Mouse (Mus musculus) heart, postnatal 36 days (tissue): ENCODE results near the gene Serpinb6a. TPM values are rescaled to one million over a fixed set of nuclear protein-coding genes. Genes with fewer than 3 reads are reported as not detected.

Source experiments
- DNase-seq, 2 experiments: peaks; one replicate each; pipeline ENCODE4 v3.0.0; 2021 to 2022
- intact Hi-C: fragments of 180-260 bp; cut with DNase I; formaldehyde crosslinking; loops from one replicate; pipeline ENCODE4 v1.15.1; 2025
- total RNA-seq, 2 experiments: library from RNA; stranded (reverse); gene quantifications; 2 replicates each; pipeline ENCODE4 v1.2.3; 2021

The Serpinb6a gene
- total RNA-seq, 2 experiments from 2014 or later: 106 to 112 TPM

GRCm38 (mm10) chr13:33930281-33930680, 72.3 kb downstream of the Serpinb6a start:
- DNase-seq: no peak
- intact Hi-C loops: loop anchor here (10.0 kb wide), 1 partner anchor 945 kb away; the partner anchor contains the start of gene Prpf4b

DNA sequence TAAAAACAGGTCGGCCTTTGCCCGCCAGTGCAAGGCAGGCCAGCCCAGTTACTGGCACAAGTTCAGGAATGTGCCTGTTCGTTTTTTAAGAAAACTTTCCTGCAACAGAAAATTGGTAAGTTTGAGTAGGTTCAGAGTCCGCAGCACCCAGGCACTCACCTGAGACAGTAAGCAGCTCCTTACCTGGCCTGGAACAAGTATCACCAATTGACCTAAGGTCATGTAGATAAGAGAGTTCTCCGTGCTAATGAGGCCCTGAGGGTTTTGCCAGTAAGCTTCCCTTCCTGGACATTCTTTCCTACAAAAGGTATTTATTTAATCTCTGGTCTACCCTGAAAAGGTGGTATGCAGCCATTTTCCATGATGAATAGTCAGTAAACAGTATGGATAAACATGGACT, 80.9 kb downstream of the Serpinb6a start:
- no peak for DNase-seq
- intact Hi-C loops: no loop called here

DNA sequence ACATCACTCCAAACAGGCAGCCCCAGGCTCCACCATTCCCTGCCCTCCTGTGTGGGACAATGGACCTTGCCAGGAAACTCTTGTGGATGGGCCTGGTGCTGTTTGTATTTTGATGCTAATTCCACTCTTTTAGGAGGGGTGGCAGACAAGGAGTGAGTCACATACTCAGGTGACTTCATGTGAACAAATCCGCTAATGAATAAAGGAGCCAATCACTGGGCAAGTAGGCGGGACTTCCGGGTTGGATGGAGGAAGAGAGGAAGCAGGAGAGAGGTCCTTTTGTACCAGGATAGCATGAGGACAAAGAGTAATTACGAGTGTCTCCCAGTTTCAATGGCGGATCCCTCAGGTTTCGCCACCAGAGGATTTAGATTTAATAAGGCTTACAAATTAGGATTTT, 81.6 kb downstream of the Serpinb6a start:
- intact Hi-C loops: no loop called here
- DNase-seq: no peak

- no peak for DNase-seq
- intact Hi-C loops: no loop called here
Observed at GRCm38 (mm10) chr13:33906821-33907220, 95.8 kb downstream of the Serpinb6a start.

- intact Hi-C loops: no loop called here
Observed at GRCm38 (mm10) chr13:33905176-33905954, 97.2 kb downstream of the Serpinb6a start, which contains the start of gene Serpinb6c. Gene Serpinb6c (minus strand): TSS chr13:33905708.

DNA sequence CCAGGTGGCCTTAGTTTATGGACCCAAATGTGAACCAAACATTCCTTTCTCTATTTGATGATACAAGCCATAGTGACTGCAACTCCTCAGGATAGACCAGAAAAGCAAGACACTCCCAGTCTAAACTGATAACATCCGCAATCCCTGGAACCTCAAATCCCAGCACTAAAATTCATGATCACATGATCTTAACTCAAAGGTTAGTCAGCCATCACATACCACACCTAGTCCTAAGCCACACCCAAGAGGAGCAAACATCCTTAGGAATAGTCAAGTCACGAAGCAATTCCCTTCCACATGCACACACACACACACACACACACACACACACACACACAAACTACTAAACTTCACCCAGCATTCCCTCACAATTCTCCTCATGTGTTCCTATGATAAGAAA, 99.3 kb downstream of the Serpinb6a start:
- intact Hi-C loops: no loop called here
- no peak for DNase-seq

More at GRCm38 (mm10) chr13:33905176-33905954, 97.2 kb downstream of the Serpinb6a start, which contains the start of gene Serpinb6c:
- DNase-seq: no peak

DNA sequence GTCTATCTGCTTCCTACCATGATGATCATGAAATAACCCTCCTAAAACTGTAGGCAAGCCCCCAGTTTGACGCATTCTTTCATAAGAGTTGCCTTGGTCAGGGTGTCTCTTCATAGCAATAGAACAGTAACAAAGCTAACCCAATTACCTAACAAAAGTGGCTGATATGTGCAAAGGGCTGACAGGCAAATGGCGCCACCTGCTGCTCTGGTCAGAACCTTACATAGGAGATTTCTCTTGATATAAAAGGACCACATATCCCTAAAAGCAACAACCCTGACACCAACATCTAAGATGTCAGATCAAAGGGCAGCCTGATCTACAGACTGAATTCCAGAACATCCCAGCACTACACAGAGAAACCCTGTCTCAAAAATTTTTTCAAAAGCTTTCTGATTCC, 108.4 kb downstream of the Serpinb6a start:
- intact Hi-C loops: no loop called here
- peak in 1 of 2 experiments; percentile 9 for DNase-seq

Other genes starting within 250 kb of the Serpinb6a start
- gene Serpinb6e, start 159.4 kb downstream of the Serpinb6a start, total RNA-seq: not detected
- gene Serpinb6c, start 97.1 kb downstream of the Serpinb6a start, total RNA-seq: not detected
- gene Nqo2, start 38.1 kb downstream of the Serpinb6a start, total RNA-seq: 10 to 100 TPM; 38.3 to 38.5 TPM
- gene Ripk1, start 431 bp downstream of the Serpinb6a start, total RNA-seq: 1 to 10 TPM; 8.2 to 9.6 TPM
- gene Bphl, start 34.8 kb upstream of the Serpinb6a start, total RNA-seq: 10 to 100 TPM; 35.5 to 42.1 TPM
- 10 to 100 TPM; 41.2 to 43.8 TPM for gene Tubb2a, start 75.2 kb upstream of the Serpinb6a start, total RNA-seq
- 1 to 10 TPM; 4.4 to 5.6 TPM for gene Tubb2b, start 127.7 kb upstream of the Serpinb6a start, total RNA-seq
- 10 to 100 TPM; 28.3 to 30.9 TPM for gene Psmg4, start 160.2 kb upstream of the Serpinb6a start, total RNA-seq